Mouse (Mus musculus): Measurements from ENCODE around the gene Colgalt2. TPM values are rescaled to one million over a fixed set of nuclear protein-coding genes. Genes with fewer than 3 reads are reported as not detected.

Colgalt2 gene
- total RNA-seq, 2 experiments from 2014 or later, result 6.7 to 7.6 TPM

DNA sequence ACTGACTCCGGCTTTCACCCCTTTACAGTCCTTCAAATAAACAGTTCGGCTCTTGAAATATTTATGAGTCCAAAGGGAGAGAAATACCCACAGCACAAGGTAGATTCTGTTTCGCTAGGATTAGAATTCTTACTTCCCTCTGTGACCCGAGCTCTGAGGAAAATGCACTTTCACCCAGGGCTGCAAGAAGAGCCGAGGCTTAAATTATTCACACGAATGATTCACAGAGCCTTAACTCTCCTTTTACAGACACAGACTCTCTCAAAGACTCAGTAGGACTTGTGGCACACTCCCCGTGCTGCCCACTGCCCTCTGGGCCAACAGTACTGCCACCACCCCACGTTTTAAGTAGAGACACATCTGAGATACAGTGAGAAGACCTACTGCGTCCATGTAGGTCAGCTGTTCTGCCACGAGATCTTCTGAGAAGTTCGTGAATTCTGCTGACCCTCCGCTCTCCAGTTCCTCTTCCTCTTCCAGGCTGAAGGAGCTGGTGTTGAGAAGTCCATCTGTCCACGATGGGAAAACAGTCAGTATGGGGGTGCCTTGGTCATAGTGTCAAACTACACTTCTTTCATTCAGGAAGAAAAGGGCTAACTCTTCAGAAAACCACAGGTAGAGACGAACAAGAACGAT is 154.4 kb downstream of the Colgalt2 start:
- no peak for DNase-seq (ENCODE audit: extremely low spot score in 1 of 2, low spot score in 2 of 2)
- intact Hi-C loops (cut with DNase I), result no loop called here

DNA sequence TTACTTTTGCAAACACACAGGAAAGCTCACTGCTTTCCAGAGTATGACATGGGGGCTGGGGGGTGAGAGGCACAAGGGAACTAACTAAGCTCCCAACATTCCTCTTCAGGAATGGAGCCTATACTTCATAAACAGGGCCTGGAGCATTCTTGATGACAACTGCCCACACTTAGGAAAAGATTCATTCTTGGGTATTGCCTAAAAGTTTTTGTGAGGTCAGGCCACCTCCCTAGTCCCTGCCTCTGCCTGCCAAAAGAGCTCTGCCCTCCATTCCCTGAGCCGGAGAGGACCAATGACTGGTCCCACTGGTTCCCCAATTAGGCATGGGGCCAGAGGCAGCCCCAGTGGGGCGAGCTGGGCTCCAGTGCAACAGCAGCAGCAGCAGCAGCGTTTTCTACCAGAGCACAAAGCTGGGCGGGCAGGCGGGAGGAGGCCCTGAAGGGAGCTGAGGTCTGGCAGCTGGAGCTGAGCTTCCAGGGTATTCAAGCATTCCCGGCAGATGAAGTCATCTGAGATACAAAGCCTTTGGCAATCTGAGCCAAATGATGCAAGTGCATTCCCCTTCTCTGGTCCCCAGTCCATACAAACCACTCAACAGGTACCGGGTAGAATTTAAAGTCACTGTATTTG is 156.4 kb downstream of the Colgalt2 start:
- peak; percentile 20 to 75 for DNase-seq (ENCODE audit: extremely low spot score in 1 of 2, low spot score in 2 of 2)
- intact Hi-C loops (cut with DNase I), result no loop called here

DNA sequence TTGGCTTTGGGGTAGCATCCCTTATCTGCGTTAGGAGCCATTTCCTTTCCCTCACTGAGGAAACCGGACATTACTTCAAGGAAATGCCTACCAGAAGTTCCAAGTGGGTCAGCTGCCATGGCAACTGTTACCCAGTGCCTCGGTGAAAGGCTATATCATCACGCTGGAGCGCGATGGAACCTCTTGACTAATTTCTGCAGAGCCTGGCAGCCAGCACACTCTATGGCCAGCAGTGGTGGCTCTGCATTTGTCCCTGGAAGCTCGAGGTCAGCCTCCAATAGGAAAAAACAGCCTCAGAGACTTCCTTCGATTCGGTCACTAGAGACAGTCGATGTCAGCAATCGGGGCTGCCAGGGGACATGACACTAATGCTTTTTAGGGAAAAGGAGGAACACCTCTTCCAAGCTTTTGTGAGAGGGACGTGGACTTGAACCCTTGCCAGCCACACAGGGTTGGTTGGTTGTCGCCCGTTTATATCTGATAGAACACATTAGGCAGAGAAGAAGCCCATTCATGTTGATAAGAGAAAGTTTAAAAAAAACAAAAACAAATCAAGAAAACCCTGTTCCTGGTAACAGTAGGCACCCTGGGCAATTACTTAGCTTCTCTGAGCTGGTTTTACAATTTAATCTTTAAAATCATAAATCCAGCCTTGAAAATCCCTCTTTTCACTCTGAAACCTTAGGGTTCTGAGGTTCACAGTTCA is 157.1 kb downstream of the Colgalt2 start:
- intact Hi-C loops (cut with DNase I), result no loop called here
- DNase-seq (ENCODE audit: extremely low spot score in 1 of 2, low spot score in 2 of 2), result no peak

Other genes with a start within 250 kb of the Colgalt2 start
- 10 to 100 TPM; 24.4 to 24.7 TPM for gene Tsen15, start 13.1 kb upstream of the Colgalt2 start, total RNA-seq (2021)

Measured in left cerebral cortex, postnatal 10 days (tissue).